ENCODE assay signal across 21 mouse cellular contexts in genomic region chr3:149638324-149638723, GRCm38 (mm10).
DNase-seq lines count a peak whose midpoint lies in the region; ATAC-seq lines count a peak whose summit lies in the region.
"Had no signal": no experiment of that assay in that cellular context is flagged by ENCODE, and none has a peak within 500 bp of the region (broad histone marks: within the 10 kb centered on the region; RNA-seq: fewer than 3 reads in every experiment).

No protein-coding gene starts in this region.

- peak; percentile 14 for DNase-seq in CD4-positive, CD25-positive, alpha-beta regulatory T cell, adult 2 months (ENCODE audit: low read depth, low spot score)
- DNase-seq in induced T-regulatory cell, adult 2 months (ENCODE audit: low read depth): peak; percentile 21
- DNase-seq in layer of hippocampus, adult 18-20 months (ENCODE audit: low spot score in 2 of 2): no peak
- DNase-seq in cerebellum, postnatal 4 days (ENCODE audit: low spot score in 2 of 2): no peak
- DNase-seq in MN1 (ENCODE audit: low spot score): no peak
- DNase-seq: adrenal gland, adult 8-10 months; adrenal gland, postnatal 36 days; cerebellum, adult 18-20 months; cerebellum, adult 9-10 months; cerebellum, postnatal 14 days; embryo, embryonic 11 days; gastrocnemius, postnatal 10 days; heart, adult 11 months; heart, postnatal 14 days; heart, postnatal 4 days; kidney, adult 11 months; kidney, adult 8-10 months had no signal

- ATAC-seq in activated CD4-positive, CD25-positive, alpha-beta regulatory T cell, adult 4 months: peak; percentile 63
- ATAC-seq: forebrain, embryonic 13.5 days; forebrain, embryonic 16.5 days; intestine, embryonic 15.5 days had no signal

Comparison
In these comparisons a context has a peak if more than half of its experiments do, and no peak if none do; other contexts are left out.
1. DNase-seq: peak in CD4-positive, CD25-positive, alpha-beta regulatory T cell, adult 2 months (single experiment) and induced T-regulatory cell, adult 2 months (single experiment); none in layer of hippocampus, adult 18-20 months (0 of 2), cerebellum, postnatal 4 days (0 of 2) and MN1 (single experiment).